Mouse (Mus musculus) midbrain, embryonic 10.5 days (tissue): ENCODE results near the gene Gnl2. TPM values are rescaled to one million over a fixed set of nuclear protein-coding genes. Genes with fewer than 3 reads are reported as not detected.

Source experiments
- DNase-seq: peaks from one replicate; pipeline ENCODE4 v3.0.0-alpha.2; 2017; ENCODE audit warnings: low spot score
- H3K27ac ChIP-seq: fragments of 300-500 bp; sonication (generic); replicated peaks from 2 replicates; pipeline ENCODE4 v1.5.1; 2016; ENCODE audit warnings: mild to moderate bottlenecking
- H3K27me3 ChIP-seq: fragments of 300-500 bp; sonication (generic); 2 replicates; pipeline ENCODE4 v1.6.1; 2016; ENCODE audit warnings: low read depth, mild to moderate bottlenecking; ENCODE audit not compliant: poor library complexity, severe bottlenecking
- H3K36me3 ChIP-seq: fragments of 300-500 bp; sonication (generic); 2 replicates; pipeline ENCODE4 v1.6.1; 2016; ENCODE audit warnings: mild to moderate bottlenecking, moderate library complexity
- H3K4me1 ChIP-seq: fragments of 300-500 bp; sonication (generic); 2 replicates; pipeline ENCODE4 v1.6.1; 2016
- H3K4me3 ChIP-seq: fragments of 300-500 bp; sonication (generic); 2 replicates; pipeline ENCODE4 v1.5.1; 2016; ENCODE audit warnings: mild to moderate bottlenecking, moderate library complexity
- H3K9me3 ChIP-seq: fragments of 300-500 bp; sonication (generic); replicated peaks from 2 replicates; pipeline ENCODE4 v1.6.1; 2016; ENCODE audit warnings: mild to moderate bottlenecking
- WGBS: fragments of 180-500 bp; shearing (Covaris S2); methylation state at CpG from one replicate; pipeline ENCODE4 v1.1.7; 2016; 5-methylcytosine and 5-hydroxymethylcytosine counted together
- polyA plus RNA-seq: library from polyadenylated mRNA; unstranded; fragments of >200 nt; fragmentation: Nextera tagmentation; extraction: Ambion mirVana; gene quantifications from 2 replicates; pipeline ENCODE4 v1.2.1, GENCODE M21; 2016

Gene Gnl2
- polyA plus RNA-seq, 1 experiment from 2014 or later, result 92.1 TPM

- Histone ChIP-seq H3K4me1 (peaks cover 5% of the 10 kb centered on the region; the same call in 1 of the 2 replicates), H3K36me3 (no peaks in the 10 kb centered on the region), H3K4me3 (no peak overlapping the region), H3K27me3 (peaks cover 27% of the 10 kb centered on the region), H3K9me3 (no peaks in the 10 kb centered on the region), H3K27ac (no peak overlapping the region)
- no peak for DNase-seq
- WGBS, result 82% methylated on average over 8 of the region's 8 CpGs
These were observed 7.7 kb upstream of the Gnl2 start for GRCm38 (mm10) chr4:125008712-125009111.

GRCm38 (mm10) chr4:125017431-125017830 is 1.0 kb downstream of the Gnl2 start:
- H3K9me3 ChIP-seq, result no peaks in the 10 kb centered on the region
- H3K4me3 ChIP-seq, result no peak overlapping the region
- WGBS, result 86% methylated on average over 11 of the region's 11 CpGs
- no peak overlapping the region for H3K27ac ChIP-seq
- no peaks in the 10 kb centered on the region for H3K36me3 ChIP-seq
- DNase-seq, result no peak
- H3K4me1 ChIP-seq, result no peaks in the 10 kb centered on the region
- H3K27me3 ChIP-seq, result no peaks in the 10 kb centered on the region

GRCm38 (mm10) chr4:125020780-125021538 is 4.6 kb downstream of the Gnl2 start:
- no peaks in the 10 kb centered on the region for H3K4me1 ChIP-seq
- no peaks in the 10 kb centered on the region for H3K27me3 ChIP-seq
- DNase-seq, result peak; percentile 29
- no peak overlapping the region for H3K4me3 ChIP-seq
- H3K27ac ChIP-seq, result no peak overlapping the region
- no peaks in the 10 kb centered on the region for H3K36me3 ChIP-seq
- WGBS, result 36% methylated on average over 11 of the region's 11 CpGs
- H3K9me3 ChIP-seq, result no peaks in the 10 kb centered on the region

DNA sequence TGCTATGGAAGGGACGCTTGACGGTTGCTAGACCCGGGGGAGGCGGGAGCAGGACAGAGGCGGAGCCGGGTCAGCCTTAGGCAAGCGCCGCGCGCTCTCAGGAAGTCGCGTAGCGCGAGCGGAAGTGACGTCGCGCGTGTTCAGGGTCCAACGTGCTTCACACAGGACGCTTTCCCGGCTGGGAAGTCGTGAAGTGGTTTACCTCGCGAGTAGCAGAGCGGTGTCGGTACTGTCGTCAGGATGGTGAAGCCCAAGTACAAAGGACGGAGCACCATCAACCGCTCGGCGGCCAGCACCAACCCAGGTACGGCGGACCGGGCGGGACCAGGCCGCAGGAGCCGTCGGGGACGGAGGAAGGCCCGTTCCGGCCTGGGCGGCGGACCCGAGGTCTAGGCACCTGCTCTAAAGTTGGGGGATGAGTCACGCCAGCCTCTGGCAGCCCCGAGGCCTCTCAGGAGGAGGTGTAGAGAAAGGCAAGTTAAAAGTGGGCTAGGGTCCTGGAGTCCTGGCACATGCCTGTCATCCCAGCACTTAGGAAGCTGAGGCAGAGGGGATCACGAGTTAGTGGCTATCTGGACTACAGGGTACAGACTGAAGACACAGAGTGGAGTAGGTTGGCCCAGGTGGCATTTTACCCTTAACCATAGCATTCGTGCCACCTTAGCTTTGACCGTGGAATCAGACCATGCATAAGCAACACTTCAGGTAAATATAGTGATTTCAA is 13.7 kb downstream of the Gnl2 start:
- no peaks in the 10 kb centered on the region for H3K27me3 ChIP-seq
- H3K4me3 ChIP-seq, result peak overlapping the region; percentile 94
- WGBS, result under 1% methylated on average over 50 of the region's 50 CpGs
- peak overlapping the region; percentile 84 for H3K27ac ChIP-seq
- H3K36me3 ChIP-seq, result peaks cover 34% of the 10 kb centered on the region
- no peaks in the 10 kb centered on the region for H3K9me3 ChIP-seq
- peak; percentile 98 for DNase-seq
- peaks cover 23% of the 10 kb centered on the region for H3K4me1 ChIP-seq

DNA sequence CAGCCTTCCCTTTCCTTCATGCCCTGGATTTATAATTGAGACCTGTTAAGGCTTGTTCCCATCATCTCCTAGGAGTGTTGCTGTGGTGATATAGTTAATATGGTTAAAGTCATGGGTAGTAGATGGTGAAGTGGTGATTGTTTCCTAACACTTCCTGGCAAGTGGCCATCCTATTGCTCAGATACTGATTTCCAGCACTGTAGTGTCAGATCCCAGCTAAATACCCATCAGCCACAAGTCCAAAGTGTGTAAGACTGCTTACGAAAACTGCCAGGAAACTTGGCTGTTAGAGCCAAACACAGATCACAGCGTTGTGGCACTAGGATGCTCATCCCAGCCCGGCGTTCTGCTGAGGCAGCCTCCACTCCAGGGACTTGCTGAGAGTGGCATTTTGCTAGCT is 18.0 kb downstream of the Gnl2 start:
- no peak overlapping the region for H3K27ac ChIP-seq
- H3K4me1 ChIP-seq, result peaks cover 20% of the 10 kb centered on the region
- H3K4me3 ChIP-seq, result no peak overlapping the region
- peaks cover 75% of the 10 kb centered on the region for H3K36me3 ChIP-seq
- WGBS, result 96% methylated on average over 4 of the region's 4 CpGs
- no peaks in the 10 kb centered on the region for H3K9me3 ChIP-seq
- no peak for DNase-seq
- no peaks in the 10 kb centered on the region for H3K27me3 ChIP-seq

DNA sequence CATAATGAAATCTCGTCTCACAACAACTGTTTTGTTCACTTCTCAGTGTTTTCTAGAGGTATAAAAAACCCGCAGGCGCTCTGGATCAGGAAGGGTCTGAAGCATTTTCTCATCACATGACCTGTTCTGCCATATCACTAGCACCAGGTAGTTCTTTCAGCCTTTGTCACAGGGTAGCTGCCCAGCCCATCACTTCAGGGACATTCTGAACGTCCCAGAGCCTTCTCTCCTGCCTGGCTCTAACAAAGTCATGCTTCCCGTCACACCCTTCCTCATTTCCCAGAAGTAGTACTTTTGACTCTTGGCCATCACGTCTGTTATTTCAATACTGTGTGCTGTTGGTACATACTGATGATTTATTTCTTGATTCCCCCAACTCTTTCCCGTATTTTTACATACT is 28.1 kb downstream of the Gnl2 start:
- Histone ChIP-seq H3K4me1 (no peaks in the 10 kb centered on the region), H3K27ac (no peak overlapping the region), H3K4me3 (no peak overlapping the region), H3K36me3 (peaks cover 98% of the 10 kb centered on the region), H3K27me3 (no peaks in the 10 kb centered on the region), H3K9me3 (no peaks in the 10 kb centered on the region)
- DNase-seq, result no peak
- WGBS, result 90% methylated on average over 7 of the region's 7 CpGs

DNA sequence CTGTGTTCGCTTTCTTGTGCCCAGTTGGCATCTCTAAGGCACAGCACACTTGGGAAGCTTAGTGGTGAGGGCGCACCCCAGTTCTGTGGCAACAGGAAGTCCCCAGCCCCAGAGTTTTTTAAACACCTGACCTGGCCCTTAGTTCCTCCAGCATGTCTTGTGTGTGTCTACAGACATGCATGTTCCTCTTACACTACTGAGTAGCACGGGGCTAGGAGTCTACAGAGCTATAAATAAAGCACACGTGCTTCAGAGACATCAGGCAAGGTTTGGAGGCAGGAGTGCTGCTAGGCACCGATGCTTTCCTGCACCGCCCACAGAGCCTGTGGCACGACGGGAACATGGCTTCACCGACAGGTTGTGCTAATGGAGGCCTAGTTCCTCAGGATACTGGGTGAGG is 39.0 kb downstream of the Gnl2 start:
- WGBS, result 94% methylated on average over 9 of the region's 9 CpGs
- Histone ChIP-seq H3K27ac (no peak overlapping the region), H3K4me1 (peaks cover 21% of the 10 kb centered on the region), H3K4me3 (no peak overlapping the region), H3K9me3 (no peaks in the 10 kb centered on the region), H3K27me3 (no peaks in the 10 kb centered on the region), H3K36me3 (peaks cover 62% of the 10 kb centered on the region)
- no peak for DNase-seq

DNA sequence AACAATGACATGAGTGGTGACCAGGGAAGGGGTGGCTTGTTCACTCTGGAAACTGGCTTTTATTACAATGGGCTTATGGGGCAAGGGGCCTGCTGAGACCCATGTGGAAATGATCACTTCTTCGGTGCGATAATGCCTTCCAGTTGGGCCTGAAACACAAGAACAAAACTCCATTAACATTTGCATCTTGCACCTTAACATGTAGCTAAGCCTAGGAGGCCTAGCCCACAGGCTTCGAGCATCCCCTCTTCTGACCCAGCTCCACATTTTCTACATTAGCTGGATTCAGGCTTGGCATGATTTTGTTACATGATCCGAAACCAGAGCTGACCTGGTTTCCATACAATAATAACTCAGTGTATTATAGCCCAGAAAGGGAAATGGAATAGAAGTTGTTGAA is 40.1 kb downstream of the Gnl2 start:
- Histone ChIP-seq H3K4me3 (no peak overlapping the region), H3K27ac (no peak overlapping the region), H3K4me1 (peaks cover 21% of the 10 kb centered on the region), H3K36me3 (peaks cover 52% of the 10 kb centered on the region), H3K27me3 (no peaks in the 10 kb centered on the region), H3K9me3 (no peaks in the 10 kb centered on the region)
- 84% methylated on average over 4 of the region's 4 CpGs for WGBS
- no peak for DNase-seq

- 70% methylated on average over 3 of the region's 3 CpGs for WGBS
- H3K27ac ChIP-seq, result no peak overlapping the region
- H3K4me1 ChIP-seq, result peaks cover 21% of the 10 kb centered on the region
- H3K4me3 ChIP-seq, result no peak overlapping the region
- H3K9me3 ChIP-seq, result no peaks in the 10 kb centered on the region
- no peaks in the 10 kb centered on the region for H3K27me3 ChIP-seq
- no peak for DNase-seq
- H3K36me3 ChIP-seq, result peaks cover 44% of the 10 kb centered on the region
These were observed 40.9 kb downstream of the Gnl2 start for GRCm38 (mm10) chr4:125057273-125057672.

- Histone ChIP-seq H3K4me1 (peaks cover 21% of the 10 kb centered on the region), H3K27me3 (no peaks in the 10 kb centered on the region), H3K36me3 (peaks cover 36% of the 10 kb centered on the region), H3K27ac (no peak overlapping the region), H3K9me3 (no peaks in the 10 kb centered on the region), H3K4me3 (peak overlapping the region; percentile 11; the same call in 1 of the 2 replicates)
- DNase-seq, result no peak
- 65% methylated on average over 5 of the region's 5 CpGs for WGBS
These were observed 41.6 kb downstream of the Gnl2 start for GRCm38 (mm10) chr4:125058033-125058432.

GRCm38 (mm10) chr4:125059025-125059424 is 42.6 kb downstream of the Gnl2 start:
- Histone ChIP-seq H3K27ac (0 out of 2 replicates have a peak overlapping the region, but pooled peaks have one; percentile 19), H3K4me3 (peak overlapping the region; percentile 43)
- 3% methylated on average over 8 of the region's 8 CpGs for WGBS

GRCm38 (mm10) chr4:125063829-125064228 is 47.4 kb downstream of the Gnl2 start:
- Histone ChIP-seq H3K27ac (no peak overlapping the region), H3K36me3 (peaks cover 9% of the 10 kb centered on the region), H3K9me3 (no peaks in the 10 kb centered on the region), H3K4me1 (peaks cover 27% of the 10 kb centered on the region), H3K27me3 (no peaks in the 10 kb centered on the region), H3K4me3 (no peak overlapping the region)
- no peak for DNase-seq
- WGBS, result 79% methylated on average over 8 of the region's 8 CpGs

More at GRCm38 (mm10) chr4:125059025-125059424, 42.6 kb downstream of the Gnl2 start:
- H3K36me3 ChIP-seq, result peaks cover 26% of the 10 kb centered on the region
- no peaks in the 10 kb centered on the region for H3K27me3 ChIP-seq
- H3K9me3 ChIP-seq, result no peaks in the 10 kb centered on the region
- peaks cover 21% of the 10 kb centered on the region for H3K4me1 ChIP-seq
- DNase-seq, result peak; percentile 73
